Mouse (Mus musculus) lung, postnatal 14 days (tissue): Measurements from ENCODE around the gene Elf2.
A peak's percentile ranks its signal among the peaks of the same experiment; 100 is the strongest.

Experiments used
- DNase-seq: peaks from one replicate; pipeline ENCODE4 v3.0.0; 2021

The Elf2 gene

GRCm38 (mm10) chr3:51340552-51341267 lies at the start of gene Elf2:
TSS of gene Elf2 (minus strand) at chr3:51340663.
- DNase-seq = peak; percentile 89

GRCm38 (mm10) chr3:51388904-51389303 lies 48.4 kb upstream of the Elf2 start:
- DNase-seq = no peak

- DNase-seq = no peak
Observed at GRCm38 (mm10) chr3:51387868-51388381, 47.5 kb upstream of the Elf2 start.

- no peak for DNase-seq
Observed at GRCm38 (mm10) chr3:51387134-51387451, 46.6 kb upstream of the Elf2 start.

GRCm38 (mm10) chr3:51386441-51387133 lies 46.1 kb upstream of the Elf2 start:
- DNase-seq = no peak

GRCm38 (mm10) chr3:51383409-51383808 lies 42.9 kb upstream of the Elf2 start:
- no peak for DNase-seq

- no peak for DNase-seq
Observed at GRCm38 (mm10) chr3:51380660-51381014, 40.2 kb upstream of the Elf2 start.

- DNase-seq = peak; percentile 22
Observed at GRCm38 (mm10) chr3:51379786-51380659, 39.6 kb upstream of the Elf2 start.

GRCm38 (mm10) chr3:51378665-51378946 lies 38.1 kb upstream of the Elf2 start:
- no peak for DNase-seq

- peak; percentile 42 for DNase-seq
Observed at GRCm38 (mm10) chr3:51377878-51378664, 37.6 kb upstream of the Elf2 start.

GRCm38 (mm10) chr3:51375307-51376265 lies 35.1 kb upstream of the Elf2 start:
- peak; percentile 69 for DNase-seq

GRCm38 (mm10) chr3:51373544-51373943 lies 33.1 kb upstream of the Elf2 start:
- DNase-seq = no peak

- DNase-seq = no peak
Observed at GRCm38 (mm10) chr3:51372883-51373282, 32.4 kb upstream of the Elf2 start.

- no peak for DNase-seq
Observed at GRCm38 (mm10) chr3:51371826-51372225, 31.4 kb upstream of the Elf2 start.

- no peak for DNase-seq
Observed at GRCm38 (mm10) chr3:51368011-51368410, 27.5 kb upstream of the Elf2 start.

GRCm38 (mm10) chr3:51366926-51367325 lies 26.5 kb upstream of the Elf2 start:
- DNase-seq = no peak

- DNase-seq = no peak
Observed at GRCm38 (mm10) chr3:51365517-51365882, 25.0 kb upstream of the Elf2 start.

- DNase-seq = peak; percentile 72
Observed at GRCm38 (mm10) chr3:51364703-51365516, 24.4 kb upstream of the Elf2 start.

GRCm38 (mm10) chr3:51361066-51361465 lies 20.6 kb upstream of the Elf2 start:
- no peak for DNase-seq

- no peak for DNase-seq
Observed at GRCm38 (mm10) chr3:51359558-51360307, 19.3 kb upstream of the Elf2 start.
